Comparison of ENCODE assay signal across 18 mouse cellular contexts in the genomic region with DNA sequence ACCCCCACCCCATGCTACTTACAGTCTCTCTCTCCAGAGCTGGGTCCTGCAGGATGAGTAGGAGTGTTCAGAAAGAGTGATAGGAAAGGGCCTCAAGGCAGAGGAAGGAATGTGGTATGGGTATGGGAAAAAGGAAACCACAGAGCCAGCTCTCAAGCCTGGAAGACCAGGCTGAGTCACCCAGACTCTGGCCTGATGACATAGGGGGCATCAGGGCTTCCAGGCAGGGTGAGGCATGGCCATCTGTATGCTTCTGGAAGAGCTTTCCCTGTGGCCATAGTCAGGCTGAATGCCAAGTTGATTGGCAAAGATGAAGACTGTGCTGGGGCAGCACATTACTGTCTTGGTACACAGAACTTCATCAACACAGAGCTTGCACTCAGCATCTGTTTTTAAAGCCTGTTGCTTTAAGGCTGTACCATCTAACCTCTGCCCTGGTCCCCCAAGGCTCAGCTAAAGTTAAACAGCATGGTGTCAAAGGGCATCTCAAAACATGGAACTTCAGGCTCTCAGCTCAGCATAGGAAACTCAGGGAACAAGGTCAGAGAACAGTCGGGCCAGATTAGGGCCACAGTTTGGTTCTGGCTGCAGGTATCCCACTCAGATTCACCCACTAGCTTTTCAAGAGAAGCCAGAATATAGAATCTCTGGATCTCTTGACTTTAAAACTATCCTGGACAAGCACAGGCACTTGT. TPM values are rescaled to one million over a fixed set of nuclear protein-coding genes. Genes with fewer than 3 reads are reported as not detected.
DNase-seq lines count a peak whose midpoint lies in the region; ATAC-seq and TF ChIP-seq lines count a peak whose summit lies in the region.
"Had no signal": no experiment of that assay in that cellular context is flagged by ENCODE, and none has a peak within 500 bp of the region (broad histone marks: within the 10 kb centered on the region; RNA-seq: fewer than 3 reads in every experiment).

No protein-coding gene starts in this region.

- H3K9me3 ChIP-seq in embryonic facial prominence, embryonic 10.5 days = no peaks in the 10 kb centered on the region
- no peaks in the 10 kb centered on the region for H3K9me3 ChIP-seq in liver, embryonic 14.5 days (ENCODE audit: control insufficient read depth, low read length)
- H3K9me3 ChIP-seq: hindbrain, embryonic 13.5 days; intestine, embryonic 15.5 days; stomach, embryonic 15.5 days had no signal

- DNase-seq in embryo, embryonic 10 days (ENCODE audit: low spot score) = peak; percentile 36
- no peak for DNase-seq in embryo, embryonic 10.5 days (ENCODE audit: low spot score)
- peak; percentile 70 for DNase-seq in 3134 (ENCODE audit: extremely low read depth, insufficient read length, low spot score)
- no peak for DNase-seq in embryonic facial prominence, embryonic 10.5 days (ENCODE audit: low spot score)
- DNase-seq in liver, embryonic 14.5 days (ENCODE audit: low read depth in 3 of 3, low spot score in 3 of 3) = peak in 1 of 3 experiments; percentile 18
- no peak for DNase-seq in gastrocnemius, adult 2 months
- DNase-seq in retina, postnatal 1 day = no peak
- no peak for DNase-seq in layer of hippocampus, adult 9-10 months (ENCODE audit: low spot score)
- DNase-seq: cerebellum, adult 9-10 months; midbrain, embryonic 14.5 days; spleen, adult 18-20 months had no signal

- peak overlapping the region; percentile 45 for H3K27ac ChIP-seq in embryonic facial prominence, embryonic 10.5 days (replicated peaks)
- no peak overlapping the region for H3K27ac ChIP-seq in liver, embryonic 14.5 days
- H3K27ac ChIP-seq in gastrocnemius, adult 2 months = no peak overlapping the region
- H3K27ac ChIP-seq: hindbrain, embryonic 13.5 days; intestine, embryonic 15.5 days; kidney, postnatal 0 days; layer of hippocampus, adult 2 months; left cerebral cortex, adult 2 months; stomach, embryonic 15.5 days had no signal

- TF ChIP-seq CTCF in liver, embryonic 14.5 days (IDR thresholded peaks at IDR 0.05; ENCODE audit: low read depth) = no peak
- TF ChIP-seq CTCF in gastrocnemius, adult 2 months (IDR thresholded peaks at IDR 0.05) = no peak

- ATAC-seq in liver, embryonic 14.5 days (ENCODE audit: insufficient read depth) = peak; percentile 26; the same call in 1 of the 2 replicates
- ATAC-seq: forebrain, embryonic 16.5 days; intestine, embryonic 15.5 days had no signal

- no peak overlapping the region for H3K4me2 ChIP-seq in liver, embryonic 14.5 days (ENCODE audit: low read depth)
- H3K4me2 ChIP-seq: hindbrain, embryonic 13.5 days; intestine, embryonic 15.5 days; stomach, embryonic 15.5 days had no signal

- H3K36me3 ChIP-seq in embryonic facial prominence, embryonic 10.5 days (replicated peaks) = no peaks in the 10 kb centered on the region
- H3K36me3 ChIP-seq in liver, embryonic 14.5 days (replicated peaks; ENCODE audit: control insufficient read depth, insufficient read depth, low read depth) = no peaks in the 10 kb centered on the region
- H3K36me3 ChIP-seq: hindbrain, embryonic 13.5 days; intestine, embryonic 15.5 days; stomach, embryonic 15.5 days had no signal

- no peak overlapping the region for H3K4me3 ChIP-seq in embryonic facial prominence, embryonic 10.5 days
- H3K4me3 ChIP-seq in liver, embryonic 14.5 days (ENCODE audit: insufficient read depth in 1 of 2, low read depth in 2 of 2, low read length in 2 of 2) = no peak overlapping the region
- no peak overlapping the region for H3K4me3 ChIP-seq in gastrocnemius, adult 2 months
- H3K4me3 ChIP-seq: hindbrain, embryonic 13.5 days; intestine, embryonic 15.5 days; layer of hippocampus, adult 2 months; left cerebral cortex, adult 2 months; stomach, embryonic 15.5 days had no signal

- peaks cover 38% of the 10 kb centered on the region for H3K4me1 ChIP-seq in embryonic facial prominence, embryonic 10.5 days
- peaks cover 0 to 11% of the 10 kb centered on the region in 2 experiments; a peak in 1 of 4 replicates for H3K4me1 ChIP-seq in liver, embryonic 14.5 days (replicated peaks; ENCODE audit: control insufficient read depth in 2 of 2, insufficient read depth in 2 of 2, low read length in 1 of 2)
- H3K4me1 ChIP-seq: hindbrain, embryonic 13.5 days; intestine, embryonic 15.5 days; stomach, embryonic 15.5 days had no signal

- H3K27me3 ChIP-seq in embryonic facial prominence, embryonic 10.5 days (replicated peaks; ENCODE audit: low read depth, poor library complexity, severe bottlenecking) = 0 out of 2 replicates have a peak, but pooled peaks cover 17% of the 10 kb centered on the region
- H3K27me3 ChIP-seq in liver, embryonic 14.5 days (ENCODE audit: control insufficient read depth, insufficient read depth, low read length) = no peaks in the 10 kb centered on the region
- H3K27me3 ChIP-seq: intestine, embryonic 15.5 days had no signal

- WGBS in embryonic facial prominence, embryonic 10.5 days = 46% methylated on average over 1 of the region's 1 CpGs
- 56% methylated on average over 1 of the region's 1 CpGs for WGBS in liver, embryonic 14.5 days (ENCODE audit: insufficient replicate concordance)

- TF ChIP-seq EP300 in liver, embryonic 14.5 days (IDR thresholded peaks at IDR 0.05; ENCODE audit: low read depth) = no peak

- no peak overlapping the region for H3K9ac ChIP-seq in liver, embryonic 14.5 days (replicated peaks)
- H3K9ac ChIP-seq: hindbrain, embryonic 13.5 days; intestine, embryonic 15.5 days; stomach, embryonic 15.5 days had no signal

- intact Hi-C loops in gastrocnemius, adult 2 months (cut with DNase I) = no loop called here

RNA-seq across cellular contexts. Expression of a gene that starts 19.3 kb away (rescaled TPM):
- 56.6 and 69.0 TPM in 2 replicates for polyA plus RNA-seq in embryonic facial prominence, embryonic 10.5 days (2016; fragmentation: Nextera tagmentation; extraction: Ambion mirVana)
- 4.0 and 5.1 TPM in 2 replicates for polyA plus RNA-seq in liver, embryonic 14.5 days (2012; rRNA removed)
- 4.3 and 4.4 TPM in 2 replicates for polyA plus RNA-seq in liver, embryonic 14.5 days (2014; fragmentation: Nextera tagmentation; extraction: Ambion mirVana)
- 10 to 100 TPM; 43.6 to 64.7 TPM for total RNA-seq in gastrocnemius, adult 2 months (2021)

RNA-seq across cellular contexts. Expression of a gene that starts 36.5 kb away (rescaled TPM):
- 8.6 and 9.8 TPM in 2 replicates for polyA plus RNA-seq in embryonic facial prominence, embryonic 10.5 days (2016; fragmentation: Nextera tagmentation; extraction: Ambion mirVana)
- 9.2 and 12.1 TPM in 2 replicates for polyA plus RNA-seq in liver, embryonic 14.5 days (2012; rRNA removed)
- polyA plus RNA-seq in liver, embryonic 14.5 days (2014; fragmentation: Nextera tagmentation; extraction: Ambion mirVana) = 4.8 and 6.0 TPM in 2 replicates
- 1 to 10 TPM; 5.1 to 6.5 TPM for total RNA-seq in gastrocnemius, adult 2 months (2021)

Comparison
In these comparisons a context has a peak if more than half of its experiments do, and no peak if none do; other contexts are left out.
1. DNase-seq: peak in embryo, embryonic 10 days (single experiment) and 3134 (single experiment); none in embryo, embryonic 10.5 days (single experiment), embryonic facial prominence, embryonic 10.5 days (single experiment), gastrocnemius, adult 2 months (single experiment), retina, postnatal 1 day (single experiment) and layer of hippocampus, adult 9-10 months (single experiment).